Mouse (Mus musculus): ENCODE results near the gene Acads. TPM values are rescaled to one million over a fixed set of nuclear protein-coding genes. Genes with fewer than 3 reads are reported as not detected.
"Not testable (repeated sequence)": the region's sequence is repeated elsewhere in the genome, so short reads cannot be mapped to it uniquely, and the experiment has no call there.

Gene Acads
- polyA plus RNA-seq, 1 experiment: 60.2 TPM

- peak; percentile 62 for DNase-seq (ENCODE audit: low spot score)
Measured at GRCm38 (mm10) chr5:115125211-115125871, 6.2 kb upstream of the Acads start.

DNA sequence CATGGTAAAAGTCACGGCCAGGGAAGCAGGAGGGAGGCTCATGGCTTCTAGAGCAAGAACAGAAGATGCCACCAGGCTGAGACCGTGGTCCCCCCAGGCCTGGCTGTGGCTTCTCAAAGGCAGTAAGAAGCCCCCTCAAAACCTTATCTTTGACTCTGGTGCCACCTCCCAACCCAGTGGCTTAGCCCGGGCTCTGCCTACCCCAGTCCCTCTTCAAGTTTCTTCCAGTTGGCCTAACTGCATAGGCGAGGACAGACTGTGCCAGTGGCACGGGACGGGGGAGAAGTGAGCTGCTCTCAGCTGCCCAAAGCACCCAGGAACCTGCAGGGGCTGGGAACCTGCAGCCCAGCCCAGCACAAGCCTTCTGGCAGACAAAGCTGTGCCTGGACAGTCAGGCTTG lies 5.5 kb upstream of the Acads start:
- no peak for DNase-seq (ENCODE audit: low spot score)

DNA sequence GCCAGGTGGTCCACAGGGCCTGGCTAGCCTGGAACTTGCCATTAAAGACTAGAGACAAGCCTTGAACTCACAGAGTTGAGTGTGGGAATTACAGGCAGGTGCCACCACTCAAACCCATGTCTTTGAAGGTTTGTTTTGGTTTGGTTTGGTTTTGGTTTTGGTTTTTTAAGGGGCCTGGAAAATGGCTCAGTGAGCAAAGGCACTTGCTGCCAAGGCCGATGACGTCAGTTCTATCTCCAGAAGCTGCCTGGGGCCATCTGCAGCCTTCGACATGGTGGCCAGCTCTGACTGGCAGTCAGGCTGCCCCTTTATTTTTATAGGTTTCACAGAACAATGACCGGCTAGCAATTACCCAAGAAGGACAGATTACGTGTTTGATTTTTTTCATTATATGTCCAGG lies 1.8 kb upstream of the Acads start:
- no peak for DNase-seq (ENCODE audit: low spot score)

DNA sequence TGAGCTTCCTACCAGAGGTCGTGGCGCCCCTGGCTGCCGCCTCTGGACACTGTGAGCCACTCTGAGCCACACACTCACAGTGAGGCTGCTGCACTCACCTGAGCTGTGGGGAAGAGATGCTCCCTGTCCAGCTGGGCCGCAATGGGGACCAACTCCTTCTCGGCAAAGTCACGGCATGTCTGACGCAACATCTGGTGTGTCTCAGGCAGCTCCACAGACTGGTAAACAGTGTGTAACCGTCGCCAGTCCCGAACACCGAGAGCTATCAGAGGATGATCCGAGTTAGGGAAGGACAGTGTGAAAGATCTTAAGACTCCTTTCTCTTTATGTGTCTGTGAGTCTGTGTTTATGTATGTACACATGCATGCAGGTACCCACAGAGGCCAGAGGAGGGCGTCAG lies 1.7 kb downstream of the Acads start:
- DNase-seq (ENCODE audit: low spot score): no peak

- no peak for DNase-seq (ENCODE audit: low spot score)
Measured at GRCm38 (mm10) chr5:115116426-115116825, 2.7 kb downstream of the Acads start.

DNA sequence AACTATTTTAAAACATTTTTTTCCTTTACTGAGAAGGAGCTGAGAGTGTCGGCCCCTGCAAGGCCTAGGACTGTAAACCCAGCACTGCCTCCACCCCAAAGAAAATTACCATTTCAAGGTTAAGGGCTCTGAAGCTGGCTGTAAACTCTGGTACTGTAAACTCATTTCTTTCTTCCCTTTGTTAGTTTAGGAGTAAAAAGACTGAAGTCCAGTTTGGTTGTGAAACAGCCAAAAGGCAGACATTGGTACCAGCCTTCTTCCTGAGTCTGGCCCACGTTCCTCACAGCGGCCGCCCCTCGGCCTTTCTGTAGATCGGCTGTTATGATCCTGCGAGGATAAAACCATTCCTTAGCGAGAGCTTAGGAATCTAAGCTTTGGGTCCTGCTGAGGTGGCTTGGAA lies 4.6 kb downstream of the Acads start:
- DNase-seq (ENCODE audit: low spot score): no peak

- DNase-seq (ENCODE audit: low spot score): no peak
Measured at GRCm38 (mm10) chr5:115113244-115113643, 5.9 kb downstream of the Acads start.

- no peak for DNase-seq (ENCODE audit: low spot score)
Measured at GRCm38 (mm10) chr5:115111156-115111555, 8.0 kb downstream of the Acads start.

DNA sequence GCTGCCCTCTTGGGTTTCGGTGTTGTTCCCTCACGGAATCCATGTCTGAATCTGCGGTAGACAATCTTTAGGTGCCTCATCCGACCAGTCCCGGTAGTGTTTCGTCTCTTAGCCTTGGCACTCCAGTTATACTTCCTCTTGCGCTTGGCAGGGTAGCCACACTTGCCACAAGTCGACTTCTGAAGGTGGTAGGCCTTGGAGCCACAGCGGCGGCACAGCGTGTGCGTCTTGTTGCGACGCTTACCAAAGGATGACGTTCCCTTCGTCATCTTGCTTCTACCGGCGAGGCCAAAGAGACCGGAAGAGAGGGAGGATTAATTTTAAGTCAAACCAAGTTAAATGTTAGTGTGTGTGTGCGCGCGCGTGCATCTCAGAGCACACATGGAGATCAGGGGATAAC lies 15.9 kb downstream of the Acads start:
- DNase-seq (ENCODE audit: low spot score): not testable (repeated sequence)

DNA sequence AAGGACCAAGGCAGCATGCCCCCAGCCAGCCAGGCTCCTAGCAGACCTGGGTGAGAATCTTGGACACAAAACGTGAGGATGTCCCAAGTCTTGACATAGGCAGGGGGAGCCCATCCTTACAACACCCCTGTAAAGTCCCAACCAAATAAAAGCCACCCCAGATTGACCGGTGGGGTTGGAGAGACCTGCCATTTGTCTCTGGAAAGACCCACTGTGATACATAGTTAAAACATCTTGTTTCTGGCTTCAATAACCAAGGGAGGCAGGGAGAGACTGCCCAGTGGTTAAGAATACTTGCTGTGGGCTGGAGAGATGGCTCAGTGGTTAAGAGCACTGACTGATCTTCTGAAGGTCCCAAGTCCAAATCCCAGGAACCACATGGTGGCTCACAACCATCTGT lies 16.9 kb downstream of the Acads start:
- no peak for DNase-seq (ENCODE audit: low spot score)

DNA sequence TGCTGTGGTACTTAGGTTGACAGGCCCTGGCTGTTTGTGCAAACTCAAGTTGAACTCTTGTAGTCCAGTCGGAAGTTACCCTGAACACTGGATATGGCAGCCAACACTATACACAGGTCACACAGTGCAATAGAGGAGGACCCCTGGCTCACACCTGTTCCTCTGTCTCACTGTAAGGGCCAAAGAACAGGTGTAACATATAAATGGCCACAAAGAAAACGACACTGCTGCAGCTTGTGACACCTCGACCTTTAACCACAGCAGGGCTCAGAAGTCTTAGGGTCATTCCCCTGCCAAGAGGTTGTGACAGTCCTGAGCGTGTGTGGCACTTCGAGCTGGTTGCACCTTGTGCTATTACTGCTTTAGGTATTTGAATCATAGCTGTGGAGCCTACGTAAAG lies 18.7 kb downstream of the Acads start:
- no peak for DNase-seq (ENCODE audit: low spot score)

DNA sequence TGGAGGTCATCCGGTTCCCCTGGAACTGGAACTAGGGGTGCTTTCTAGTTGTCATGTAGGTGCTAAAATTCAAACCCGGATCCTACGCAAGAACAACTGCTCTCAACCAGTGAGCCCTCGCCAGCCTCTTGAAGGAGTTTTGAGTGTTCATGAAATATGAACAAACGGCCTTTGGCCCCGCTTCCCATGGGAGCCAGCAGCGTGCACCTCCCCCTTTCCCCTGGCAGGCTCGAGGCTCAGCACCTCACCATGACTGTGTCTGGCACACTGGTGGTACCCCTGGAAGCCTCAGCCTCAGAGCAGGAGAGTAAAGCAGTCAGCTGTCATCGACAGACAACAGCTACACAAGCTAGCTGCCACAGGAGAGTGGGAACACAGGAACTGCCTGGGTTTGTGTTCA lies 19.2 kb downstream of the Acads start:
- DNase-seq (ENCODE audit: low spot score): no peak

GRCm38 (mm10) chr5:115099530-115099929 lies 19.6 kb downstream of the Acads start:
- DNase-seq (ENCODE audit: low spot score): no peak

- no peak for DNase-seq (ENCODE audit: low spot score)
Measured at GRCm38 (mm10) chr5:115098195-115098594, 21.0 kb downstream of the Acads start, which contains the start of gene Gm10401. TSS of gene Gm10401 (minus strand) at chr5:115098295.

DNA sequence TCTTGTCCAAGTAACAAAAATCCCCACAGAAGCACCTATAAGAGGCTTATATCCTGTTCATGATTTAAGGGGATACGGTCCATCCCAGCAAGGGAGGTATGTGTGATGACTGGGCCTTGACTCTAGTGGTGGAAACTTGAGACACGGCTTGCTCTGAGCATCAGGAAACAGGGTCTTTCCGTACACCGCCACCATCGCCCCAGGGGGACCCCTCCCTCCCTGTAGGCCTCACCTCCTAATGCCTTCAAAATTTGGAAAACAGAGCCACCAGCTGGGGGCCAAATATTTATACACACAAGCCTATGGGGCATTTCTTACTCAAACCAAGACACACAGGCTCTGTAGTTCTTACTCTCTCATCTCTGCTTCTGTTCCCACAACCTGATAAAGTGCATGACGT lies 27.4 kb downstream of the Acads start:
- DNase-seq (ENCODE audit: low spot score): no peak

DNA sequence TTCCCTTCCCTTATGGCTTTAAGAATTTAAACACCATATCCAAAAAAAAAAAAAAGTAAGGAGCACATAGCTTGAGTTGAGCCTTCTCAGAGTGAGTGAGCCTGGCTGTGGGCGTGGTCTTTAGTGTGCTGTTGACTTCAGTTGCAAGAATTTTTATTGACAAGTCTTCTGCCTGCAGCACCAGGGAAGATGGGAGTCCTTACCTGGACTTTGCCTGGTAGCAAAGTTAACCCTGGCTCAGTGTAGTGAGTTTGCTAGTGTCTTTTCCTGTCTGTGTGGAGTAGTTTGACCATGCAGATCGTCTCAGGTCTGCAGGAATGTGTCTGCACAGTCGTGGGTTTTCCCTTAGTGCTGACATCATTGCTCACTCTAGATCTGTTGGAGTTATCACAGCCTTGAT lies 28.1 kb downstream of the Acads start:
- DNase-seq (ENCODE audit: low spot score): no peak

DNA sequence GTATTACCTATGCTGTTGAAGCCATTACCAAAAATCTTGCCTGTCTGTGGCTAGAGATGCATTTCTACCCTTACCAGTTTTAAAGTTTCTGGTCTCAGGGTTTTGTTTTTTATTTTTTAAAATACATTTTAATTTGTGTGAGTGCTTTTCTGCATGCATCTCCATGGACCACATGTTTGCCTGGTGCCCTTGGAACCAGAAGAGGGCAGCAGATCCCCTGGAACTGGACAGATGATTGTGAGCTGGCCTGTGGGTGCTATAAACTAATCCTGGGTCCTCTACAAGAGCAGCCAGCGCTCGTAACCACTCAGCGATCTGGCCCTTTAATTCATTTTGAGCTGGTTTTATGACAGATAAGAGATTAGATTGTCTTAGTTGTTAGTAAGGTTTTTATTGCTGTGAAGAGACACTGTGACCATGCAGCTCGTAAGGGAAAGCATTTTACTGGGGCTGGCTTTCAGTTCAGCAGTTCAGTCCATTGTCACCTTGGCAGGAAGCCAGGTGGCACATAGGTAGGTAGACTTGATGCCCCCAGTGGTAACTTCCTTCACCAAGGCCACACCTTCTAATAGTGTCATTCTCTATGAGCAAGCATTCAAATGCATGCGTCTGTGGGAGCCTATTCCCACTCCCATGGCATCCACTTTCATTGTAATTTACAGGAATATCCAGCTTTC lies 29.4 kb downstream of the Acads start:
- no peak for DNase-seq (ENCODE audit: low spot score)

DNA sequence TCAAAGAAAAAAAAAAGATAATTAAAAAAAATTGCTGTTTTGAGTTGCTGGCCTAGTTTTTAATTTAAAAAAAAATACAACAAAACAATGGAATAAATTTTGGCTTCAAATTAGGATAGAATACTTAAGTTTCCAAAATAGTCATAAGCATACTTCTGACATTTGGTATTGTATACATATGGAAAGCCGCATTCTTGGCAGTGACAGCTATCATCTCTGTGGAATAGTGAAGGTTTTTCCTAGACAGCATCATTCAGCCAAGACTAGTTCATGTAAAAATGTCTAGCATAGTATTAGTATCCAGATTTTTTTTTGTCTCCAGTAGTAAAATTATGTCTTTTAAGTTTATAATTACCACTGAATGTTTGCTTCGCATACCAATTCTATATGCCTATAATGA lies 33.5 kb downstream of the Acads start:
- DNase-seq (ENCODE audit: low spot score): no peak

DNA sequence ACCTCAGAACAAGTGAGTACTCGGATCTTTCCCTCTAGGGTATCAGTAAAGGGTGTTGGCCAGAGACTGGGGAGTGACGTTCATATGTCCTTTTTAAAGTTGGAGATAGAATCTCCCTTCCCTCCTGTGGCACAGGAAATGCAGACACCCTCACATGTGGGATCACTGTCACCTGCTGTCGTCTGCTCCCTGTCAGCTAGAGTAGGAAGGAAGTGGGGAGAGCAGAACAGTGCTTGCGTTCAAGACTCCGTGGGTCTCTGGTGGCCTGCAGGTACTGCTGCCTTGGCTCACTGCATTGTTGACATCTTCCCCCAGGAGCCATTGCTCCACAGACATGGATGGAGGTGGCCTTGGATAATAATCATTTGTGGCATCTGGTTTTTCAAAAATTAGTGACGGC lies 35.7 kb downstream of the Acads start:
- DNase-seq (ENCODE audit: low spot score): no peak

DNA sequence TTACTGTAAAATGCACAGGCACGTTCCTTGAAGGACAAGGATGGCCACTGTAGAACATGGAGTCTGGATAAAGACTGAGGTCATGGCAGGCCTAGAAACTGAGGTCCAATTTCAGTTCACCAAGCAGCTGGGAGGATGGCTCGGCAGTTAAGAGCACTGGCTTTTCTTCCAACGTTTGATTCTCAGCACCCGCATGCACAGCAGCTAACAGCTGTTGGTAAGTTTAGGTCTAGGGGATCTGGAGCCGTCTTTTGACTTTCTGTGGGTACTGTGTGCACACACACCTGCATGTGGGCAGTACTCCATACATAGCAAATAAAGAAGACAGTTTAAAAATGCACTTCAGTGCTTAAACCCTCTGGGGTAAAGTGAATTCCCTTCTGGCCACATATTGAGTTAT lies 37.5 kb downstream of the Acads start:
- DNase-seq (ENCODE audit: low spot score): no peak

DNA sequence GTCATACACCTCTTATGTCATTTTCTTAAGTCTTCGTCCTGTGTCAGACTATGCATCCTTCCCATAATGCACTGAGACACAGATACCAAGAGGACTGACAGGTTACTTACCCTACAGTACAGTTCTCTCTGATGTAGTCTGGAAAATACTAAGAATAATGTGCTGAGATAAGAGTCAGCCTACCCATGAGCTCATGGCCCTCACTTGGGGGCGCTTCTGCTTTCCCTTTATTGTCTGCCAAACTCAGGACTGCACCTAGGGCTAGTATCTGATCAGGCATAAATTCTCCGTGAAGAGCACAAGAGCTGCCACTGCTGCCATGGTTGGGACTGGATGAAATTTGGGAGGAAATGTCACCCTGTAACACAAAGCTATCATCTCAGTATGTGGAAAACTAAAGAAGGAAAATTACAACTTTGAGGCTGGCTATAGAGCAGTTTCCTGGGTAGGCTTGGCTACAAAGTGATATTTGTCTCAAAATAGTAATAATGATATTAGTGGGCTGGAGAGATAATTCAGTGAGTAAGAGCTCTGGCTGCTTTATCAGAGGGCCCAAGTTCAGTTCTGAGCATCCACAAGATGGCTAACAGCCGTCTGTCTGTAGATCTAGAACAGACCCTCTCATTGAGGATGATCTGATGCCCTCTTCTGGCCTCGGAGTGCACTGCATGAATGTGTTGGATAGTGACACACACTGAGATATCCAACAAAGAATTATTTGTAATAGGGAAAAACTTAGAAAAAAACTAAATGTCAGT lies 42.8 kb downstream of the Acads start:
- no peak for DNase-seq (ENCODE audit: low spot score)

- DNase-seq (ENCODE audit: low spot score): no peak
Measured at GRCm38 (mm10) chr5:115074749-115075148, 44.4 kb downstream of the Acads start.

GRCm38 (mm10) chr5:115073306-115073705 lies 45.8 kb downstream of the Acads start:
- not testable (repeated sequence) for DNase-seq (ENCODE audit: low spot score)

All from urinary bladder, adult 2 months (tissue).